21 mouse cellular contexts compared by ENCODE assay signal in genomic region chr11:40446846-40447245, GRCm38 (mm10).
"Had no signal": no experiment of that assay in that cellular context is flagged by ENCODE, and none has a peak within 500 bp of the region (broad histone marks: within the 10 kb centered on the region; RNA-seq: fewer than 3 reads in every experiment).

No protein-coding gene starts in this region.

- H3K27me3 ChIP-seq: lung, embryonic 15.5 days; megakaryocyte, embryonic 14.5 days; midbrain, embryonic 12.5 days; neural tube, embryonic 13.5 days; neural tube, embryonic 15.5 days had no signal

- H3K36me3 ChIP-seq: lung, embryonic 15.5 days; midbrain, embryonic 12.5 days; neural tube, embryonic 13.5 days; neural tube, embryonic 15.5 days had no signal

- H3K9ac ChIP-seq: lung, embryonic 15.5 days; midbrain, embryonic 12.5 days; neural tube, embryonic 13.5 days; neural tube, embryonic 15.5 days had no signal

- DNase-seq: lung, adult 2 months; lung, postnatal 14 days; lung, postnatal 36 days; midbrain, embryonic 14.5 days; retina, postnatal 1 day; right cerebral cortex, adult 18-20 months; right cerebral cortex, postnatal 25 days; right cerebral cortex, postnatal 4 days; spleen, adult 18-20 months; thymus, adult 18-20 months; thymus, postnatal 14 days; thymus, postnatal 36 days had no signal

- H3K4me1 ChIP-seq: lung, embryonic 15.5 days; megakaryocyte, embryonic 14.5 days; midbrain, embryonic 12.5 days; neural tube, embryonic 13.5 days; neural tube, embryonic 15.5 days had no signal

- H3K4me3 ChIP-seq: lung, embryonic 15.5 days; megakaryocyte, embryonic 14.5 days; midbrain, embryonic 12.5 days; myocyte; neural tube, embryonic 13.5 days; neural tube, embryonic 15.5 days had no signal

- H3K9me3 ChIP-seq: lung, embryonic 15.5 days; megakaryocyte, embryonic 14.5 days; midbrain, embryonic 12.5 days; neural tube, embryonic 13.5 days; neural tube, embryonic 15.5 days had no signal

- ATAC-seq: lung, postnatal 0 days; midbrain, embryonic 16.5 days had no signal

- H3K4me2 ChIP-seq: lung, embryonic 15.5 days; midbrain, embryonic 12.5 days; neural tube, embryonic 13.5 days; neural tube, embryonic 15.5 days had no signal

- H3K27ac ChIP-seq: lung, embryonic 15.5 days; macrophage; midbrain, embryonic 12.5 days; neural tube, embryonic 13.5 days; neural tube, embryonic 15.5 days had no signal
